Mouse (Mus musculus): Measurements from ENCODE around the gene Tex12. TPM values are rescaled to one million over a fixed set of nuclear protein-coding genes. Genes with fewer than 3 reads are reported as not detected.

Gene Tex12
- polyA plus RNA-seq, 1 experiment from 2014 or later = not detected

GRCm38 (mm10) chr9:50554241-50555093 is 6.7 kb downstream of the Tex12 start, which contains the start of gene Il18:
Gene Il18 (plus strand): TSS chr9:50554827.
- H3K36me3 ChIP-seq = no peaks in the 10 kb centered on the region
- H3K9ac ChIP-seq = peak within 1 kb of the TSS; percentile 54; the same call in 1 of the 2 replicates
- no peak for ATAC-seq (ENCODE audit: extremely low read depth, insufficient number of reproducible peaks, low FRiP score, low TSS enrichment)
- H3K4me3 ChIP-seq = peak within 1 kb of the TSS; percentile 19
- 21% methylated on average over 12 of the region's 12 CpGs for WGBS
- no peak within 1 kb of the TSS for H3K27ac ChIP-seq (replicated peaks)
- H3K4me1 ChIP-seq = no peaks in the 10 kb centered on the region
- H3K9me3 ChIP-seq = no peaks in the 10 kb centered on the region
- no peaks in the 10 kb centered on the region for H3K27me3 ChIP-seq (replicated peaks)
- H3K4me2 ChIP-seq = peak within 1 kb of the TSS; percentile 46

- Histone ChIP-seq H3K4me2 (no peak overlapping the region), H3K4me1 (no peaks in the 10 kb centered on the region), H3K36me3 (no peaks in the 10 kb centered on the region), H3K9me3 (no peaks in the 10 kb centered on the region), H3K27ac (replicated peaks) (no peak overlapping the region), H3K4me3 (no peak overlapping the region), H3K9ac (no peak overlapping the region), H3K27me3 (replicated peaks) (no peaks in the 10 kb centered on the region)
- 60% methylated on average over 2 of the region's 2 CpGs for WGBS
- no peak for ATAC-seq (ENCODE audit: extremely low read depth, insufficient number of reproducible peaks, low FRiP score, low TSS enrichment)
Measured at GRCm38 (mm10) chr9:50553547-50553946, 7.6 kb downstream of the Tex12 start.

- Histone ChIP-seq H3K9ac (no peak overlapping the region), H3K4me1 (no peaks in the 10 kb centered on the region), H3K4me2 (no peak overlapping the region), H3K27ac (replicated peaks) (no peak overlapping the region), H3K36me3 (no peaks in the 10 kb centered on the region), H3K27me3 (replicated peaks) (no peaks in the 10 kb centered on the region), H3K4me3 (no peak overlapping the region), H3K9me3 (no peaks in the 10 kb centered on the region)
- WGBS = 65% methylated on average over 5 of the region's 5 CpGs
- no peak for ATAC-seq (ENCODE audit: extremely low read depth, insufficient number of reproducible peaks, low FRiP score, low TSS enrichment)
Measured at GRCm38 (mm10) chr9:50552206-50552605, 8.9 kb downstream of the Tex12 start.

- Histone ChIP-seq H3K9ac (no peak overlapping the region), H3K36me3 (no peaks in the 10 kb centered on the region), H3K9me3 (no peaks in the 10 kb centered on the region), H3K4me1 (no peaks in the 10 kb centered on the region), H3K27ac (replicated peaks) (no peak overlapping the region), H3K27me3 (replicated peaks) (no peaks in the 10 kb centered on the region), H3K4me3 (no peak overlapping the region), H3K4me2 (no peak overlapping the region)
- no peak for ATAC-seq (ENCODE audit: extremely low read depth, insufficient number of reproducible peaks, low FRiP score, low TSS enrichment)
- WGBS = 75% methylated on average over 4 of the region's 4 CpGs
Measured at GRCm38 (mm10) chr9:50548936-50549335, 12.2 kb downstream of the Tex12 start.

GRCm38 (mm10) chr9:50547859-50548478 is 13.2 kb downstream of the Tex12 start:
- Histone ChIP-seq H3K4me2 (no peak overlapping the region), H3K4me1 (no peaks in the 10 kb centered on the region), H3K4me3 (no peak overlapping the region), H3K36me3 (no peaks in the 10 kb centered on the region), H3K27ac (replicated peaks) (no peak overlapping the region), H3K9ac (no peak overlapping the region), H3K27me3 (replicated peaks) (no peaks in the 10 kb centered on the region), H3K9me3 (no peaks in the 10 kb centered on the region)
- ATAC-seq (ENCODE audit: extremely low read depth, insufficient number of reproducible peaks, low FRiP score, low TSS enrichment) = no peak
- 23% methylated on average over 5 of the region's 5 CpGs for WGBS

- no peaks in the 10 kb centered on the region for H3K9me3 ChIP-seq
- H3K27me3 ChIP-seq (replicated peaks) = 0 out of 2 replicates have a peak, but pooled peaks cover 4% of the 10 kb centered on the region
- no peak overlapping the region for H3K9ac ChIP-seq
- no peaks in the 10 kb centered on the region for H3K4me1 ChIP-seq
- ATAC-seq (ENCODE audit: extremely low read depth, insufficient number of reproducible peaks, low FRiP score, low TSS enrichment) = no peak
- 64% methylated on average over 9 of the region's 9 CpGs for WGBS
- no peaks in the 10 kb centered on the region for H3K36me3 ChIP-seq
- no peak overlapping the region for H3K27ac ChIP-seq (replicated peaks)
- no peak overlapping the region for H3K4me2 ChIP-seq
- H3K4me3 ChIP-seq = no peak overlapping the region
Measured at GRCm38 (mm10) chr9:50542401-50542800, 18.7 kb downstream of the Tex12 start.

GRCm38 (mm10) chr9:50540170-50540569 is 21.0 kb downstream of the Tex12 start:
- H3K27me3 ChIP-seq (replicated peaks) = 0 out of 2 replicates have a peak, but pooled peaks cover 4% of the 10 kb centered on the region
- H3K4me3 ChIP-seq = no peak overlapping the region
- ATAC-seq (ENCODE audit: extremely low read depth, insufficient number of reproducible peaks, low FRiP score, low TSS enrichment) = no peak
- H3K9ac ChIP-seq = no peak overlapping the region
- no peaks in the 10 kb centered on the region for H3K4me1 ChIP-seq
- H3K4me2 ChIP-seq = no peak overlapping the region
- no peak overlapping the region for H3K27ac ChIP-seq (replicated peaks)
- no peaks in the 10 kb centered on the region for H3K9me3 ChIP-seq
- no peaks in the 10 kb centered on the region for H3K36me3 ChIP-seq
- 56% methylated on average over 7 of the region's 7 CpGs for WGBS

- WGBS = 62% methylated on average over 4 of the region's 4 CpGs
- H3K4me2 ChIP-seq = no peak overlapping the region
- H3K27ac ChIP-seq (replicated peaks) = no peak overlapping the region
- H3K4me3 ChIP-seq = no peak overlapping the region
- no peak for ATAC-seq (ENCODE audit: extremely low read depth, insufficient number of reproducible peaks, low FRiP score, low TSS enrichment)
- H3K9me3 ChIP-seq = no peaks in the 10 kb centered on the region; the same call in 1 of the 2 replicates
- H3K27me3 ChIP-seq (replicated peaks) = no peaks in the 10 kb centered on the region
- no peaks in the 10 kb centered on the region for H3K36me3 ChIP-seq
- no peak overlapping the region for H3K9ac ChIP-seq
- H3K4me1 ChIP-seq = no peaks in the 10 kb centered on the region
Measured at GRCm38 (mm10) chr9:50537295-50537694, 23.8 kb downstream of the Tex12 start.

- Histone ChIP-seq H3K9ac (no peak overlapping the region), H3K4me3 (no peak overlapping the region), H3K9me3 (no peaks in the 10 kb centered on the region; the same call in 1 of the 2 replicates), H3K4me2 (no peak overlapping the region), H3K36me3 (no peaks in the 10 kb centered on the region), H3K4me1 (no peaks in the 10 kb centered on the region), H3K27ac (replicated peaks) (no peak overlapping the region), H3K27me3 (replicated peaks) (no peaks in the 10 kb centered on the region)
- WGBS = 62% methylated on average over 7 of the region's 7 CpGs
- ATAC-seq (ENCODE audit: extremely low read depth, insufficient number of reproducible peaks, low FRiP score, low TSS enrichment) = no peak
Measured at GRCm38 (mm10) chr9:50536603-50537135, 24.5 kb downstream of the Tex12 start.

GRCm38 (mm10) chr9:50535930-50536329 is 25.2 kb downstream of the Tex12 start:
- Histone ChIP-seq H3K27me3 (replicated peaks) (no peaks in the 10 kb centered on the region), H3K9me3 (no peaks in the 10 kb centered on the region; the same call in 1 of the 2 replicates), H3K9ac (no peak overlapping the region), H3K36me3 (no peaks in the 10 kb centered on the region), H3K4me3 (no peak overlapping the region), H3K4me1 (no peaks in the 10 kb centered on the region), H3K27ac (replicated peaks) (no peak overlapping the region), H3K4me2 (no peak overlapping the region)
- no peak for ATAC-seq (ENCODE audit: extremely low read depth, insufficient number of reproducible peaks, low FRiP score, low TSS enrichment)
- 74% methylated on average over 5 of the region's 5 CpGs for WGBS

- no peaks in the 10 kb centered on the region for H3K36me3 ChIP-seq
- H3K9me3 ChIP-seq = no peaks in the 10 kb centered on the region; the same call in 1 of the 2 replicates
- no peak overlapping the region for H3K27ac ChIP-seq (replicated peaks)
- no peaks in the 10 kb centered on the region for H3K27me3 ChIP-seq (replicated peaks)
- no peak overlapping the region for H3K9ac ChIP-seq
- ATAC-seq (ENCODE audit: extremely low read depth, insufficient number of reproducible peaks, low FRiP score, low TSS enrichment) = no peak
- 70% methylated on average over 3 of the region's 3 CpGs for WGBS
- H3K4me3 ChIP-seq = no peak overlapping the region
- H3K4me2 ChIP-seq = no peak overlapping the region
- H3K4me1 ChIP-seq = no peaks in the 10 kb centered on the region
Measured at GRCm38 (mm10) chr9:50533791-50534190, 27.3 kb downstream of the Tex12 start.
